Mouse (Mus musculus) G1E (cell line): ENCODE measurements around the gene Unc45b.
"Not testable (repeated sequence)": the region's sequence is repeated elsewhere in the genome, so short reads cannot be mapped to it uniquely, and the experiment has no call there.

Experiments
- CTCF ChIP-seq: IDR thresholded peaks from 2 replicates; pipeline ENCODE4 v1.5.1; 2012; ENCODE audit warnings: low read depth, low read length, inconsistent platforms, mixed read lengths
- GATA1 ChIP-seq: IDR thresholded peaks from 2 replicates; pipeline ENCODE4 v1.6.1; 2012; ENCODE audit warnings: borderline replicate concordance, low read length, inconsistent platforms, mixed read lengths
- GATA2 ChIP-seq: IDR thresholded peaks from 2 replicates; pipeline ENCODE4 v1.6.1; 2012; ENCODE audit warnings: low read depth, low read length, inconsistent platforms, borderline replicate concordance
- POLR2AphosphoS5 ChIP-seq: IDR thresholded peaks from 2 replicates; pipeline ENCODE4 v1.6.1; 2012; ENCODE audit warnings: low read depth, low read length, inconsistent platforms; ENCODE audit not compliant: insufficient replicate concordance
- TAL1 ChIP-seq: conservative IDR thresholded peaks from 2 replicates; pipeline ENCODE4 v1.6.1; 2012; ENCODE audit warnings: low read depth, low read length, inconsistent platforms, mixed read lengths

GRCm38 (mm10) chr11:82923910-82924309, 13.6 kb downstream of the Unc45b start:
- not testable (repeated sequence) for TF ChIP-seq POLR2AphosphoS5, CTCF, GATA1, TAL1, GATA2
